In genomic region chr12:36733673-36734371, GRCm38 (mm10) we compare ENCODE assay signal across 31 mouse cellular contexts.
A peak's percentile ranks its signal among the peaks of the same experiment; 100 is the strongest.
DNase-seq lines count a peak whose midpoint lies in the region; ATAC-seq and TF ChIP-seq lines count a peak whose summit lies in the region.
"Had no signal": no experiment of that assay in that cellular context is flagged by ENCODE, and none has a peak within 500 bp of the region (broad histone marks: within the 10 kb centered on the region; RNA-seq: fewer than 3 reads in every experiment).

No protein-coding gene starts in this region.

- no peaks in the 10 kb centered on the region for H3K9me3 ChIP-seq in heart, embryonic 12.5 days (replicated peaks)
- H3K9me3 ChIP-seq in lung, embryonic 16.5 days (ENCODE audit: control insufficient read depth, low read length) = no peaks in the 10 kb centered on the region
- H3K9me3 ChIP-seq in midbrain, postnatal 0 days (ENCODE audit: low read length) = no peaks in the 10 kb centered on the region
- H3K9me3 ChIP-seq: embryonic facial prominence, embryonic 12.5 days; heart, embryonic 10.5 days; hindbrain, embryonic 10.5 days; hindbrain, embryonic 15.5 days; kidney, embryonic 15.5 days; limb, embryonic 13.5 days; midbrain, embryonic 10.5 days; midbrain, embryonic 15.5 days; neural tube, embryonic 12.5 days had no signal

- 63% methylated on average over 4 of the region's 4 CpGs for WGBS in heart, embryonic 12.5 days
- WGBS in lung, embryonic 16.5 days = 42% methylated on average over 4 of the region's 4 CpGs
- WGBS in lung, adult 2 months = 57% methylated on average over 4 of the region's 4 CpGs
- WGBS in midbrain, postnatal 0 days = 79% methylated on average over 4 of the region's 4 CpGs

- no peak for TF ChIP-seq CTCF in lung, adult 2 months (IDR thresholded peaks at IDR 0.05; ENCODE audit: insufficient read depth, low read length)
- no peak for TF ChIP-seq CTCF in midbrain, postnatal 0 days (IDR thresholded peaks at IDR 0.05)

- DNase-seq in heart, adult 8-10 months (ENCODE audit: low spot score) = peak; percentile 53
- DNase-seq in lung, adult 2 months = no peak
- DNase-seq in NIH3T3 (ENCODE audit: low read depth) = peak; percentile 8
- no peak for DNase-seq in midbrain, postnatal 0 days (ENCODE audit: low spot score)
- no peak for DNase-seq in ovary, adult 18-20 months (ENCODE audit: low spot score)
- DNase-seq: adrenal gland, postnatal 14 days; B cell, adult 2 months; cerebellum, adult 11 months; cerebellum, adult 9-10 months; cerebellum, postnatal 36 days; gastrocnemius, adult 2 months; gastrocnemius, postnatal 36 days; kidney, adult 11 months; kidney, postnatal 36 days; thymus, adult 2 months; thymus, postnatal 4 days had no signal

- no peak overlapping the region for H3K4me2 ChIP-seq in heart, embryonic 12.5 days
- H3K4me2 ChIP-seq in lung, embryonic 16.5 days (ENCODE audit: low read depth, low read length) = 0 out of 2 replicates have a peak overlapping the region, but pooled peaks have one; percentile 3
- no peak overlapping the region for H3K4me2 ChIP-seq in midbrain, postnatal 0 days (ENCODE audit: low read depth, low read length, poor library complexity, severe bottlenecking)
- H3K4me2 ChIP-seq: embryonic facial prominence, embryonic 12.5 days; hindbrain, embryonic 15.5 days; kidney, embryonic 15.5 days; limb, embryonic 13.5 days; liver, embryonic 11.5 days; midbrain, embryonic 15.5 days; neural tube, embryonic 12.5 days had no signal

- ATAC-seq in heart, embryonic 12.5 days (ENCODE audit: insufficient number of reproducible peaks, low FRiP score) = no peak
- ATAC-seq in lung, embryonic 16.5 days (ENCODE audit: low read depth) = peak; percentile 83
- no peak for ATAC-seq in midbrain, postnatal 0 days (ENCODE audit: low FRiP score)
- ATAC-seq: forebrain, embryonic 16.5 days; inflammation-experienced regulatory T-cells, adult 6 months; midbrain, embryonic 15.5 days had no signal

- no peaks in the 10 kb centered on the region for H3K36me3 ChIP-seq in heart, embryonic 12.5 days
- no peaks in the 10 kb centered on the region for H3K36me3 ChIP-seq in lung, embryonic 16.5 days (ENCODE audit: control insufficient read depth, insufficient read depth, low read length)
- no peaks in the 10 kb centered on the region for H3K36me3 ChIP-seq in midbrain, postnatal 0 days (ENCODE audit: insufficient read depth, low read length)
- H3K36me3 ChIP-seq: embryonic facial prominence, embryonic 12.5 days; heart, embryonic 10.5 days; hindbrain, embryonic 10.5 days; hindbrain, embryonic 15.5 days; kidney, embryonic 15.5 days; limb, embryonic 13.5 days; midbrain, embryonic 10.5 days; midbrain, embryonic 15.5 days; neural tube, embryonic 12.5 days had no signal

- H3K27me3 ChIP-seq in heart, embryonic 12.5 days (replicated peaks) = no peaks in the 10 kb centered on the region
- no peaks in the 10 kb centered on the region for H3K27me3 ChIP-seq in lung, embryonic 16.5 days (ENCODE audit: control insufficient read depth, insufficient read depth, low read depth, low read length)
- H3K27me3 ChIP-seq in midbrain, postnatal 0 days (ENCODE audit: insufficient read depth, low read length) = no peaks in the 10 kb centered on the region
- H3K27me3 ChIP-seq: embryonic facial prominence, embryonic 12.5 days; hindbrain, embryonic 15.5 days; kidney, embryonic 15.5 days; limb, embryonic 13.5 days; midbrain, embryonic 15.5 days; neural tube, embryonic 12.5 days had no signal

- no peak overlapping the region for H3K4me3 ChIP-seq in heart, embryonic 12.5 days
- H3K4me3 ChIP-seq in lung, embryonic 16.5 days (ENCODE audit: low read length) = no peak overlapping the region
- no peak overlapping the region for H3K4me3 ChIP-seq in lung, adult 2 months (replicated peaks; ENCODE audit: extremely low read depth, low read depth, low read length)
- H3K4me3 ChIP-seq in midbrain, postnatal 0 days (ENCODE audit: low read depth, low read length) = no peak overlapping the region
- H3K4me3 ChIP-seq: embryonic facial prominence, embryonic 12.5 days; erythroblast, embryonic 14.5 days; gastrocnemius, adult 2 months; heart, embryonic 10.5 days; hindbrain, embryonic 10.5 days; hindbrain, embryonic 15.5 days; kidney, embryonic 15.5 days; limb, embryonic 13.5 days; midbrain, embryonic 10.5 days; midbrain, embryonic 15.5 days; neural tube, embryonic 12.5 days had no signal

- no peak overlapping the region for H3K27ac ChIP-seq in heart, embryonic 12.5 days (ENCODE audit: poor library complexity, severe bottlenecking)
- peak overlapping the region; percentile 68 for H3K27ac ChIP-seq in lung, embryonic 16.5 days (ENCODE audit: low read length)
- H3K27ac ChIP-seq in midbrain, postnatal 0 days (ENCODE audit: low read depth, low read length) = no peak overlapping the region
- H3K27ac ChIP-seq: embryonic facial prominence, embryonic 12.5 days; gastrocnemius, adult 2 months; heart, embryonic 10.5 days; hindbrain, embryonic 10.5 days; hindbrain, embryonic 15.5 days; kidney, embryonic 15.5 days; limb, embryonic 13.5 days; midbrain, embryonic 10.5 days; midbrain, embryonic 15.5 days; neural tube, embryonic 12.5 days had no signal

- no peak for TF ChIP-seq POLR2A in lung, adult 2 months (IDR thresholded peaks at IDR 0.05; ENCODE audit: borderline replicate concordance, extremely low read depth, low read depth, low read length)

- H3K9ac ChIP-seq in heart, embryonic 12.5 days = no peak overlapping the region
- H3K9ac ChIP-seq in lung, embryonic 16.5 days (ENCODE audit: low read length) = no peak overlapping the region
- H3K9ac ChIP-seq in midbrain, postnatal 0 days (replicated peaks; ENCODE audit: low read length, poor library complexity, severe bottlenecking) = no peak overlapping the region
- H3K9ac ChIP-seq: embryonic facial prominence, embryonic 12.5 days; hindbrain, embryonic 15.5 days; kidney, embryonic 15.5 days; limb, embryonic 13.5 days; midbrain, embryonic 15.5 days; neural tube, embryonic 12.5 days had no signal

- no peaks in the 10 kb centered on the region for H3K4me1 ChIP-seq in heart, embryonic 12.5 days (replicated peaks)
- H3K4me1 ChIP-seq in lung, embryonic 16.5 days (replicated peaks; ENCODE audit: control insufficient read depth, insufficient read depth, low read length) = no peaks in the 10 kb centered on the region; the same call in 1 of the 2 replicates
- H3K4me1 ChIP-seq in lung, adult 2 months (ENCODE audit: control insufficient read depth, insufficient read depth, low read length) = no peaks in the 10 kb centered on the region
- no peaks in the 10 kb centered on the region for H3K4me1 ChIP-seq in midbrain, postnatal 0 days (ENCODE audit: insufficient read depth, low read length)
- H3K4me1 ChIP-seq: embryonic facial prominence, embryonic 12.5 days; heart, embryonic 10.5 days; hindbrain, embryonic 10.5 days; hindbrain, embryonic 15.5 days; kidney, embryonic 15.5 days; limb, embryonic 13.5 days; midbrain, embryonic 10.5 days; midbrain, embryonic 15.5 days; neural tube, embryonic 12.5 days had no signal

Comparison
In these comparisons a context has a peak if more than half of its experiments do, and no peak if none do; other contexts are left out.
1. DNase-seq: peak in heart, adult 8-10 months (single experiment) and NIH3T3 (single experiment); none in lung, adult 2 months (single experiment), midbrain, postnatal 0 days (single experiment) and ovary, adult 18-20 months (single experiment).